Mouse (Mus musculus): ENCODE results near the gene Syne1.

- TF ChIP-seq CTCF (IDR thresholded peaks at IDR 0.05; ENCODE audit: control insufficient read depth, insufficient read depth, low read length): no peak
- no peak for TF ChIP-seq POLR2A (IDR thresholded peaks at IDR 0.05; ENCODE audit: borderline replicate concordance, control insufficient read depth, low read depth, low read length)
Measured at GRCm38 (mm10) chr10:5503909-5504308, 47.4 kb downstream of the Syne1 start.

Measured in bone marrow, adult 2 months (tissue).